Mouse (Mus musculus) midbrain, embryonic 13.5 days (tissue): ENCODE data around the gene Adam12. TPM values are rescaled to one million over a fixed set of nuclear protein-coding genes. Genes with fewer than 3 reads are reported as not detected.
A peak's percentile ranks its signal among the peaks of the same experiment; 100 is the strongest.

Source experiments
- ATAC-seq: fragments of 200-750 bp; cut with Nextera tagmentation; 2 replicates; pipeline ENCODE4 v1.8.0; 2017; ENCODE audit warnings: mild to moderate bottlenecking, moderate TSS enrichment, moderate library complexity
- H3K27ac ChIP-seq: fragments of 300-500 bp; sonication (generic); 2 replicates; pipeline ENCODE4 v1.5.1; 2015; ENCODE audit warnings: inconsistent platforms, mild to moderate bottlenecking, moderate library complexity
- H3K27me3 ChIP-seq: fragments of 300-500 bp; sonication (generic); 2 replicates; pipeline ENCODE4 v1.6.1; 2015; ENCODE audit warnings: mild to moderate bottlenecking, inconsistent platforms
- H3K36me3 ChIP-seq: fragments of 300-500 bp; sonication (generic); 2 replicates; pipeline ENCODE4 v1.6.1; 2015; ENCODE audit warnings: mild to moderate bottlenecking, inconsistent platforms
- H3K4me1 ChIP-seq: fragments of 300-500 bp; sonication (generic); replicated peaks from 2 replicates; pipeline ENCODE4 v1.6.1; 2015; ENCODE audit warnings: inconsistent platforms
- H3K4me2 ChIP-seq: fragments of 300-500 bp; sonication (generic); replicated peaks from 2 replicates; pipeline ENCODE4 v1.6.1; 2015; ENCODE audit warnings: moderate library complexity, mild to moderate bottlenecking, inconsistent platforms
- H3K4me3 ChIP-seq: fragments of 300-500 bp; sonication (generic); replicated peaks from 2 replicates; pipeline ENCODE4 v1.5.1; 2015; ENCODE audit warnings: mild to moderate bottlenecking, inconsistent platforms
- H3K9ac ChIP-seq: fragments of 300-500 bp; sonication (generic); replicated peaks from 2 replicates; pipeline ENCODE4 v1.6.1; 2015; ENCODE audit warnings: mild to moderate bottlenecking, inconsistent platforms
- H3K9me3 ChIP-seq: fragments of 300-500 bp; sonication (generic); 2 replicates; pipeline ENCODE4 v1.6.1; 2016; ENCODE audit warnings: mild to moderate bottlenecking, inconsistent platforms
- WGBS: fragments of 180-500 bp; shearing (Covaris S2); methylation state at CpG from one replicate; pipeline ENCODE4 v1.1.7; 2015; 5-methylcytosine and 5-hydroxymethylcytosine counted together
- polyA plus RNA-seq: library from polyadenylated mRNA; unstranded; fragments of >200 nt; fragmentation: Nextera tagmentation; extraction: Ambion mirVana; gene quantifications from 2 replicates; pipeline ENCODE4 v1.2.1, GENCODE M21; 2015

Gene Adam12
- polyA plus RNA-seq, 1 experiment from 2014 or later = 1.8 TPM

DNA sequence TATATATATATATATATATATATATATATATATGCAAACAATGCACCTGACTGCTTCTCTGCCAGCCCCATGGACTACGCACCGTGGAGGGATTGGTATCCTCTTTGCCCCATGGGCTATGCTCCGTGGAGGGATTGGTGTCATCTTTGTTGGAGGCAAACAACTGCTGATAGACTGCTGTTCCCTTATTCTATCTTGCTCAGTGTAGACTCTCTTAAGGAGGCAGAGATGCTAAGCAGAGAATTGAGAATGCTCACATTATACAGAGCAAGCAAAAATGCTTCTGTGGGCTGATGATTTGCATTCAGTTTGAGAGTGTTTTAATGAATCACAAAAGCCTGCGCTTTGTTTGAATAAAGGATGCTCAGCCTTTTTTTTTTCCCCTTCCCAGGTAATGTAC lies 368.3 kb downstream of the Adam12 start:
- no peak for ATAC-seq
- 81% methylated on average over 4 of the region's 4 CpGs for WGBS
- H3K36me3 ChIP-seq = no peaks in the 10 kb centered on the region
- no peak overlapping the region for H3K4me2 ChIP-seq
- no peak overlapping the region for H3K9ac ChIP-seq
- no peaks in the 10 kb centered on the region for H3K4me1 ChIP-seq
- no peaks in the 10 kb centered on the region for H3K27me3 ChIP-seq
- H3K9me3 ChIP-seq = no peaks in the 10 kb centered on the region
- no peak overlapping the region for H3K4me3 ChIP-seq
- H3K27ac ChIP-seq = no peak overlapping the region

DNA sequence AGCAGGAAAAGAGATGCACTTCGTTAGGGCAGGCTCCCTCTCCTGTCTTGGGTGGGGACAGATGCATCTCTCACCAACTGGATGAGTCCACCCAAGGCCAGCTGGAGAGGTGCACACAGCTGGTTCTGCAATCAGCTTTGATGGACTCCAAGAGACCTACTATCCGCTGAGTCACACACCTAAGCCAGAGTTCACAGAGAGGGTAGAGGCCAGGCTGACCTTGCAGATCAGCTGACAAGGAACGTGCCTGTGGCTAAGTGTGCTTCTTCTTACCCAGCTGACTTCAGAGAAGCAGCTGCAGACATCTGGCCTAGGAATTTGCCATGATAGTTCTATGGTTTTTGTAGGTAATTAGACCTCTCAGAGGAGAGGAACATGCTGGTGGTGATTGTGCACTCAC lies 368.8 kb downstream of the Adam12 start:
- H3K4me3 ChIP-seq = no peak overlapping the region
- ATAC-seq = no peak
- H3K27me3 ChIP-seq = no peaks in the 10 kb centered on the region
- no peaks in the 10 kb centered on the region for H3K4me1 ChIP-seq
- H3K9me3 ChIP-seq = no peaks in the 10 kb centered on the region
- H3K36me3 ChIP-seq = no peaks in the 10 kb centered on the region
- H3K27ac ChIP-seq = no peak overlapping the region
- no peak overlapping the region for H3K9ac ChIP-seq
- 84% methylated on average over 3 of the region's 3 CpGs for WGBS
- H3K4me2 ChIP-seq = no peak overlapping the region

DNA sequence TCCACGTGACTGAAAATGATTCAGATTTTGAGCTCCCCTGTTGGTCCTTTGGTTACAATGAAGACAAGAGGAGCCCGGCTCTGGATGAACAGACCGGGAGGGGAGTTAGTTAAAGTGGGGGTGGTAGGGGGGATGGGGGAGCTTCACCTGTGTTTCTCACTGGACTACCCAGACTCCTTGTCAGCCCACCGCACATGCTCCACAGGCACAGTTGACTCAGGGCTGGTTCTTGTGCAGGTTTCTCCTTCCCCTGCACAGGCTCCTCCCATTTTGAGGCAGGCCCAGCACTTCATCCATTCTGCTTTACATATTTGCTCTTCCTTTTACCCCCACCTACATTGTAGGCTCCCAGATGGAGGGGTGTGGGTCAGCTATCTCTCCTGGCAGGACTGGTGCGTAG lies 369.2 kb downstream of the Adam12 start:
- Histone ChIP-seq H3K27me3 (no peaks in the 10 kb centered on the region), H3K4me3 (no peak overlapping the region), H3K4me2 (no peak overlapping the region), H3K9ac (no peak overlapping the region), H3K4me1 (no peaks in the 10 kb centered on the region), H3K36me3 (no peaks in the 10 kb centered on the region), H3K9me3 (no peaks in the 10 kb centered on the region), H3K27ac (no peak overlapping the region)
- no peak for ATAC-seq
- 83% methylated on average over 5 of the region's 5 CpGs for WGBS

DNA sequence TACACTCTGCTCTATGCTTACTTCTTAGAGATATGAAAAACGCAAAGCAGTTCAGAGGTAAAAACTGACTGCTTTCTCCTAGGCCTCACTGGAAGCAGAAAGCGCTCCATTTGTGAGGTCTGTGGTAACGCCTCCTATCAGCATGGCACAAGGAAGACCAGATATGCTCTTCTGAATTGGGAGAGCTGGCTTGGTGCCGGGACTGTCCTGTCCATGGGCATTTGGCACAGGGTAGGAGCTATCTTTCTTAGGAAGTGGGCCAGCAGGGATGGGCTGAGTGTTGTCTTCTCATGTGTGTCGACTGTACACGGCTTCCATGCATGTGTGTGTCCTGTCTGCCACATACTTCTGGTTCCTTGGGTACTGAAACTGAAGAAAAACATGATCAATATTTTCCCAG lies 369.7 kb downstream of the Adam12 start:
- H3K4me1 ChIP-seq = no peaks in the 10 kb centered on the region
- H3K4me2 ChIP-seq = no peak overlapping the region
- no peak overlapping the region for H3K9ac ChIP-seq
- ATAC-seq = no peak
- no peak overlapping the region for H3K4me3 ChIP-seq
- H3K36me3 ChIP-seq = no peaks in the 10 kb centered on the region
- H3K27me3 ChIP-seq = no peaks in the 10 kb centered on the region; the same call in 1 of the 2 replicates
- H3K9me3 ChIP-seq = no peaks in the 10 kb centered on the region
- no peak overlapping the region for H3K27ac ChIP-seq
- WGBS = 94% methylated on average over 6 of the region's 6 CpGs

DNA sequence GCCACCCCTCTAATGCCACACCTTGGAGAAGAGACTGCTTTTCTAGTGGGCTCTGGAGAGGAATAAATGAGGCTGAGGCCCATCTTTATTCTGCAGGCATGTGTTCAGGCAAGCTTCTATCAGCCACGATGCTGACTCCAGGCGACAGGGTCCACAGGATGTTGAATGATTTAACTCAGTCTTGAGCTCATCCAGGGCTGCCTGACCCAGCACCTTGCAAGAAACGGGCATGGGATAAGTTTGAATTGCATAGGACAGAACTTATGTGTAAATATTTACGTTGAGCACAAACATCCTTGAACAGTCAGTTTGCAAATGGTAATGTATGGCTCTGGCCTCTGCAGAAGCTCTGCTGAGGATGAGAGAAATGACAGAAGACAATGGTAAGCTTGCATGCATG lies 372.4 kb downstream of the Adam12 start:
- H3K9ac ChIP-seq = no peak overlapping the region
- H3K4me1 ChIP-seq = no peaks in the 10 kb centered on the region
- WGBS = 86% methylated on average over 4 of the region's 4 CpGs
- no peak overlapping the region for H3K4me2 ChIP-seq
- no peak for ATAC-seq
- H3K27me3 ChIP-seq = no peaks in the 10 kb centered on the region; the same call in 1 of the 2 replicates
- H3K9me3 ChIP-seq = no peaks in the 10 kb centered on the region
- H3K27ac ChIP-seq = no peak overlapping the region
- no peaks in the 10 kb centered on the region for H3K36me3 ChIP-seq
- no peak overlapping the region for H3K4me3 ChIP-seq

DNA sequence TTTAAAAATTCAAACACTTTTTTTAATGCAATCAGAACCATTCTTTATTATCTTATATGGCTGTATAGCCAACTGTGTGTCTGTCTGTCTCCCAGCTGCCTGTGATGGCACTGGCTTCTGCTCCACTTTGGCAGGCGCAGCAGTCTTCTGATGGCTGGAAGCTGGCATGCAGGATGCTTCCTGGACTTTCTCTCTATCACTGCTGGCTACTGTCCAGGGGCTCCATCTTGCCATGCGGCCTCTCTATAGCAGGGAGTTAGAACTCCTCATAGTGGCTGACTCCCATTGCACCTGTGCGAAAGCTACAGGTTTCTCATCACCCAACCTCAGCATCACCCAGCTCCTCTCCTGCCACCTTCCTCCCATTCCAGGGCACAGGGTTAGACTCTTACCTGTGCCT lies 373.4 kb downstream of the Adam12 start:
- Histone ChIP-seq H3K27ac (no peak overlapping the region), H3K36me3 (no peaks in the 10 kb centered on the region), H3K4me3 (no peak overlapping the region), H3K27me3 (no peaks in the 10 kb centered on the region; the same call in 1 of the 2 replicates), H3K9me3 (no peaks in the 10 kb centered on the region), H3K4me1 (no peaks in the 10 kb centered on the region), H3K9ac (no peak overlapping the region), H3K4me2 (no peak overlapping the region)
- 85% methylated on average over 3 of the region's 3 CpGs for WGBS
- ATAC-seq = no peak

DNA sequence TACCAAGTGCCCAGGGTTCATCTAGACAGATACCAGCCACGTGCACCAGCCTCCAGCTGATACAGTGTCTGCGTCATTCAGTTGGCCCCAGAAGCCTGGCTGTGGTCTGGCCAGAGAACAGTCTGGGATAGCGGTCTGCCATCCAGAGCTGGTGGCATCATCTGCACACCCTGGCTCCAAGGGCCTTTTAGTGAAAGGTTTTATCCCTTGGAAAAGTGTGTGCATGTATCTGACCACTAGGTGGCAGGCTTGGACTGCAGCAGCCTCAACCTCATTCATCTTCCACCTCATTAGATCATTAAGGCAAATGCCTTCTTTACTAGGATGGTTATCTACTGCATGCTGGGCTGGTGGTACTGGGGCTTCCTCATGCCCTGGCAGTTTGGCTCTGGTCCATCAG lies 375.7 kb downstream of the Adam12 start:
- H3K9ac ChIP-seq = no peak overlapping the region
- H3K36me3 ChIP-seq = no peaks in the 10 kb centered on the region
- ATAC-seq = peak; percentile 72; the same call in 1 of the 2 replicates
- WGBS = 21% methylated on average over 3 of the region's 3 CpGs
- H3K4me3 ChIP-seq = no peak overlapping the region
- no peaks in the 10 kb centered on the region for H3K4me1 ChIP-seq
- H3K9me3 ChIP-seq = no peaks in the 10 kb centered on the region
- no peak overlapping the region for H3K4me2 ChIP-seq
- H3K27ac ChIP-seq = no peak overlapping the region
- no peaks in the 10 kb centered on the region; the same call in 1 of the 2 replicates for H3K27me3 ChIP-seq

DNA sequence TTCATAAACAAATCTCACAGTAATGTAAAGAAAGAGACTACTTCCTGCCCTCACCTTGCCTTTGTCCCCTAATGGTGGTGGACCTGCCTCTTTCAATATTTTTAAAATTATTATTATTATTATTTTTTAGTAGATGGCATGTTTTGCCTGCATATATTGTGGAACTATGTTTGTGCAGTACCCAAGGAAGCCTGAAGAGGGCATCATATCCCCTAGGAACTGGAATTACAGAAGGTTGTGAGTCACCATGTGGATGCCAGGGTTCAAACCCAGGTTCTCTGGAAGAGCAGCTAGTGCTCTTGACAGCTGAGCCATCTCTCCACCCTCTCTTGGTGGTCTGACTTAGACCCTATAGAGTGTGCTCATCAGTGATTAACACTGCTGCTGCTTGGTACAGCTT lies 381.2 kb downstream of the Adam12 start:
- no peak overlapping the region for H3K9ac ChIP-seq
- no peaks in the 10 kb centered on the region for H3K9me3 ChIP-seq
- no peaks in the 10 kb centered on the region for H3K36me3 ChIP-seq
- H3K4me2 ChIP-seq = no peak overlapping the region
- H3K4me3 ChIP-seq = no peak overlapping the region
- no peaks in the 10 kb centered on the region for H3K4me1 ChIP-seq
- no peak for ATAC-seq
- no peaks in the 10 kb centered on the region for H3K27me3 ChIP-seq
- no peak overlapping the region for H3K27ac ChIP-seq

DNA sequence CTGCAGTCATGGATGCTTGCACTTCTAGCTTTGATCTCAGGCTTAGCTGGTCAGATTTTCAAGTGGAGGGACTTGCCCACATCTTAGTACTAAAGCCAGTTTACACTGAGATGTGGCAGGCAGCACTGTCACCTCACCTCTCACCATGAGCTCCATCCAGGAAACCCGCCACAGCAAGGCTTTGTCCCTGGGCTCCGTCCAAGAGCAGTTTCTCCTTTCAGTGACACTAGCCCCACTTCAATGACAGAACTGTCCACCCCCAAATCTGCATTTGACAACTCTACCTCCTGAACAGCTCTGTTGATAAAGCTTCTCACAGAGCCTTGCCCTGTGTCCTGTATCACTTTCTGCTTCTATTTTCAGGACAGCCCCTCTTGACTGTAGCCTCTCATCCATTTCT lies 383.8 kb downstream of the Adam12 start:
- Histone ChIP-seq H3K36me3 (no peaks in the 10 kb centered on the region), H3K9me3 (no peaks in the 10 kb centered on the region), H3K4me2 (no peak overlapping the region), H3K27me3 (no peaks in the 10 kb centered on the region), H3K4me3 (no peak overlapping the region), H3K27ac (no peak overlapping the region), H3K4me1 (no peaks in the 10 kb centered on the region), H3K9ac (no peak overlapping the region)
- no peak for ATAC-seq
- WGBS = 52% methylated on average over 2 of the region's 2 CpGs

DNA sequence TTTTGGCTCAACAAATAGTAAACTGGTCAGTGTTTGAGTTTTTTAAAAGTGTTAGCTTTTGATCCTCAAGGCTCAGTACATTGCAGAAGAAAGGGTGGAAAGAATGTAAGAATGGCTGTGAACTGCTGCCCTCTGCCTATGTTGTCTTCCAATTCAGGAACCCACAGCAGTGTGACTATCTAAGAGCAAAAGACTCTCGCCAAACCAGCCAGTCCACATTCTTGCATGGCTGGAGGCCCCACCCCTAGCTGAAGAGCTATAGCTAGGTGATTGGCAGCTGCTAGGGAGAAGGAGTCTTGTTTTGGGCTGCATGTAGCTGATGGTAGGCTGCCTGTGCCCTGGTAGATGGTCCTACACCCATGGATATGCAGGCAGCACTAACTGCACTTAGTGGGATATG lies 384.8 kb downstream of the Adam12 start:
- H3K36me3 ChIP-seq = no peaks in the 10 kb centered on the region
- ATAC-seq = no peak
- no peak overlapping the region for H3K9ac ChIP-seq
- H3K9me3 ChIP-seq = no peaks in the 10 kb centered on the region
- no peak overlapping the region for H3K4me2 ChIP-seq
- H3K4me1 ChIP-seq = no peaks in the 10 kb centered on the region
- H3K27me3 ChIP-seq = no peaks in the 10 kb centered on the region
- WGBS = 31% methylated on average over 1 of the region's 1 CpGs
- no peak overlapping the region for H3K27ac ChIP-seq
- H3K4me3 ChIP-seq = no peak overlapping the region

DNA sequence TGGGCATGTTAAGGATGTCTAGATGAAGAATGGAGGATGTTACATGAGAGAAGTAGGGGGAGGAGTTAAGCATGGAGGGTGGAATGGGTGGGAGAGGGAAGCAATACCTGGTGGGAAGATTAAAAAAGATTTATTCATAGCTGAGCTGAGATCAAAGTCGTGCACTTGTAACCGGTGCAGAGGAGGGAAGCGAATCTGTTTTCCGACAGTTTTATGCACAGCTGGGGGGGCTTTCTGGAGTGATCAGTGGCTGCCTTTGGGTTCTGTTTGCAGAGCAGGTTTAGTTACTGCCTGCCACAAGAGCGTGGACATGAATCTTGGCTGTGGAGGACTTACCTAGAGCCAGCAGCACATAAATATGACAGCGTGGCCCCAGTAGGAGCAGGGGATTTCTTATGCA lies 389.9 kb downstream of the Adam12 start:
- no peak overlapping the region for H3K27ac ChIP-seq
- no peak for ATAC-seq
- H3K36me3 ChIP-seq = no peaks in the 10 kb centered on the region
- WGBS = 78% methylated on average over 6 of the region's 6 CpGs
- no peaks in the 10 kb centered on the region for H3K9me3 ChIP-seq
- H3K4me3 ChIP-seq = no peak overlapping the region
- H3K4me1 ChIP-seq = no peaks in the 10 kb centered on the region
- no peaks in the 10 kb centered on the region for H3K27me3 ChIP-seq
- H3K4me2 ChIP-seq = no peak overlapping the region
- H3K9ac ChIP-seq = no peak overlapping the region

DNA sequence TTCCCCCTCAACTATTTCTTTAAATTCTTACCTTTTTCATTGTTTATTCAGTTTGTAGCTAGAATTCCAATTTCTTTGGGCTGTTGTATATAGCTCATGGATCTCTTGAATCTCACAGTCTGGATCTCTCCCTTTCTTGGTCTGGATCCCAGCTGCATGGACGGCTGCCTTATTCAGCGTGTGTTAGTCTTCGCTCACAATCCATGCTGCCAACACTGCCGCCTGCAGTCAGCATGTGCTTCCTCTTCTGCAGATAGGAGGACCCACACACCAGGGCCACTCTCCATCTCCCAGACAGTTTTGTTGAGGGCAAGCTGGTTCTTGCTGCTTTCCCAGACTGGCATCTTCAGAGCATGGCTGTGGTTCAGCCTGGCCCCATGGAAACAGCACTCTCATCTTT lies 392.4 kb downstream of the Adam12 start:
- no peak overlapping the region for H3K4me2 ChIP-seq
- no peak for ATAC-seq
- 79% methylated on average over 4 of the region's 4 CpGs for WGBS

More for the DNA sequence above, 392.4 kb downstream of the Adam12 start:
- H3K4me1 ChIP-seq = no peaks in the 10 kb centered on the region
- no peaks in the 10 kb centered on the region for H3K9me3 ChIP-seq
- no peaks in the 10 kb centered on the region for H3K36me3 ChIP-seq
- no peak overlapping the region for H3K9ac ChIP-seq
- no peak overlapping the region for H3K4me3 ChIP-seq
- no peaks in the 10 kb centered on the region for H3K27me3 ChIP-seq
- no peak overlapping the region for H3K27ac ChIP-seq
